Mouse (Mus musculus) megakaryocyte, embryonic 14.5 days (primary cell): Measurements from ENCODE around the gene Erbb4.

Source experiments
- FLI1 ChIP-seq: IDR thresholded peaks from 2 replicates; pipeline ENCODE4 v1.6.1; 2012; ENCODE audit warnings: low read length, inconsistent platforms, mixed read lengths
- GATA1 ChIP-seq: IDR thresholded peaks from 3 replicates; pipeline ENCODE4 v1.6.1; 2012; ENCODE audit warnings: mixed read lengths, low read length, inconsistent platforms, borderline replicate concordance

DNA sequence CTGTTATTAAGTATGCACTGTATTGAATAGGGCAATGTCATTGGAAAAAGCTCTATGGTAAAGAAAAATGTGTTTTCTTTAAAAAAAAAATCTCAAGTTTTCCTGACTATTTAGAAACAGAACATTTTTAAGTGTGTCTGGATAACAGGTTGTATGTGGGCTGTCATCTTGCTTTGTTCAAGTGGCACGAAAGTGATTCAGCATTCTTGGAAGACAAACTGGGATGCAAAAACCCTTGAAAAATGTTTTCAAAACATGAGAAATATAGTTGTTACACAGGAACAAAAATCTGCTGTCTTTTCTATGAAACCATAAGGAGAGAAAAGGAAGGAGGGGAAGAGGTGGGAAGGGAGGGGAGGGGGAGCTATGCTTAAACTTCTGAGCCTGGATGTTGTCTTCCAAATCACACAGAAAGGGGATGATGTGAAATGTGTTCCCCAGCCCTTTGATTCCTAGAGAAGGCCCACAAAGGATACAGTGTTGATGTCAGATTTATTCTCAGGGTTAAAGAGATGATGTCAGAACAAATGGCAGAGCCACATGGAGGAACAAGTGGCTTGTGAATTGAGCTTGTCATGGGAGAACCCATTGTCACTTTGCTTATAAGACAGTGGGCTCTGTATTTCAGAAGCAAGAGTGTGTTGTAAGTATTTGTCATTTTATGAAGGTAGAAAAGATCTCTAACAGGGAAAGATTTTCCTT lies 16.4 kb upstream of the Erbb4 start:
- no peak for TF ChIP-seq FLI1
- no peak for TF ChIP-seq GATA1
